Mouse (Mus musculus): Measurements from ENCODE around the gene Itsn2. TPM values are rescaled to one million over a fixed set of nuclear protein-coding genes. Genes with fewer than 3 reads are reported as not detected.
A peak's percentile ranks its signal among the peaks of the same experiment; 100 is the strongest.

The Itsn2 gene
- total and polyA plus RNA-seq, 3 experiments = 27.9 to 48.1 (median 44.4) TPM

- no peaks in the 10 kb centered on the region for H3K4me1 ChIP-seq (ENCODE audit: control insufficient read depth in 1 of 2, insufficient read depth in 2 of 2)
- no peak overlapping the region for H3K4me3 ChIP-seq (replicated peaks in 1 of 3; ENCODE audit: low read depth in 2 of 3, low read length in 2 of 3, poor library complexity in 1 of 3)
- in situ Hi-C loops (cut with MboI; ENCODE audit: low pct_ligation_motif_present, low pct_unique_long_range_greater_than_20kb, low sequenced_read_pairs) = no loop called here
- no peak for DNase-seq (ENCODE audit: extremely low read depth)
- dilution Hi-C loops (cut with MboI; ENCODE audit: extremely low pct_ligation_motif_present, extremely low pct_unique_long_range_greater_than_20kb, low sequenced_read_pairs) = no loop called here
- H3K4me2 ChIP-seq (ENCODE audit: insufficient read depth, low read depth, poor library complexity, severe bottlenecking) = no peak overlapping the region
- H3K27ac ChIP-seq (ENCODE audit: insufficient read depth, low read depth) = no peak overlapping the region
- H3K27me3 ChIP-seq (replicated peaks) = no peaks in the 10 kb centered on the region
- TF ChIP-seq TBP (conservative IDR thresholded peaks at IDR 0.05; ENCODE audit: low read depth, low read length) = no peak
- no peak for TF ChIP-seq MYC (IDR thresholded peaks at IDR 0.05; ENCODE audit: low read depth, low read length)
- TF ChIP-seq EP300 (IDR thresholded peaks at IDR 0.05; ENCODE audit: low read length) = no peak
- no peak for TF ChIP-seq ZNF384 (IDR thresholded peaks at IDR 0.05; ENCODE audit: low read depth, low read length)
- TF ChIP-seq PAX5 (IDR thresholded peaks at IDR 0.05; ENCODE audit: low read length) = no peak
- no peak for TF ChIP-seq E2F4 (IDR thresholded peaks at IDR 0.05; ENCODE audit: insufficient replicate concordance, low read depth, low read length)
- TF ChIP-seq POLR2AphosphoS2 (IDR thresholded peaks at IDR 0.05; ENCODE audit: low read depth, low read length) = no peak
- TF ChIP-seq CTCF (conservative IDR thresholded peaks at IDR 0.05 in 1 of 2, IDR thresholded peaks at IDR 0.05 in 1 of 2; ENCODE audit: low read depth in 2 of 2, low read length in 2 of 2) = no peak
- no peak for TF ChIP-seq USF1 (IDR thresholded peaks at IDR 0.05; ENCODE audit: low read depth, low read length)
- TF ChIP-seq JUN (IDR thresholded peaks at IDR 0.05; ENCODE audit: insufficient read depth, low read depth, low read length) = no peak
- TF ChIP-seq UBTF (IDR thresholded peaks at IDR 0.05; ENCODE audit: low read depth, low read length) = no peak
- no peak for TF ChIP-seq ZMIZ1 (IDR thresholded peaks at IDR 0.05; ENCODE audit: low read depth, low read length)
- TF ChIP-seq MAFK (IDR thresholded peaks at IDR 0.05; ENCODE audit: insufficient replicate concordance, low read length) = no peak
- TF ChIP-seq CHD1 (IDR thresholded peaks at IDR 0.05; ENCODE audit: low read depth, low read length) = no peak
- no peak for TF ChIP-seq MAZ (IDR thresholded peaks at IDR 0.05; ENCODE audit: low read depth, low read length)
- no peak for TF ChIP-seq ZC3H11A (IDR thresholded peaks at IDR 0.05; ENCODE audit: low read depth, low read length)
- TF ChIP-seq HCFC1 (IDR thresholded peaks at IDR 0.05; ENCODE audit: low read depth, low read length) = no peak
- H3K9me3 ChIP-seq (replicated peaks; ENCODE audit: low read length) = no peaks in the 10 kb centered on the region
- H3K36me3 ChIP-seq (replicated peaks in 1 of 2; ENCODE audit: control insufficient read depth in 1 of 2, insufficient read depth in 1 of 2, low read length in 1 of 2) = no peaks in the 10 kb centered on the region
- H3K9ac ChIP-seq (ENCODE audit: insufficient read depth, low read depth) = no peak overlapping the region
- H3K79me2 ChIP-seq (replicated peaks; ENCODE audit: control insufficient read depth, extremely low read depth, insufficient read depth, poor library complexity, severe bottlenecking) = no peaks in the 10 kb centered on the region
These were observed 148.4 kb downstream of the Itsn2 start for GRCm38 (mm10) chr12:4740823-4741222.

GRCm38 (mm10) chr12:4742183-4742582, 149.7 kb downstream of the Itsn2 start:
- in situ Hi-C loops (cut with MboI; ENCODE audit: low pct_ligation_motif_present, low pct_unique_long_range_greater_than_20kb, low sequenced_read_pairs) = no loop called here
- Histone ChIP-seq H3K4me2 (ENCODE audit: insufficient read depth, low read depth, poor library complexity, severe bottlenecking) (no peak overlapping the region), H3K36me3 (replicated peaks in 1 of 2; ENCODE audit: control insufficient read depth in 1 of 2, insufficient read depth in 1 of 2, low read length in 1 of 2) (no peaks in the 10 kb centered on the region), H3K4me3 (replicated peaks in 1 of 3; ENCODE audit: low read depth in 2 of 3, low read length in 2 of 3, poor library complexity in 1 of 3) (no peak overlapping the region), H3K27ac (ENCODE audit: insufficient read depth, low read depth) (no peak overlapping the region), H3K9me3 (replicated peaks; ENCODE audit: low read length) (no peaks in the 10 kb centered on the region), H3K27me3 (replicated peaks) (no peaks in the 10 kb centered on the region), H3K79me2 (replicated peaks; ENCODE audit: control insufficient read depth, extremely low read depth, insufficient read depth, poor library complexity, severe bottlenecking) (no peaks in the 10 kb centered on the region), H3K4me1 (ENCODE audit: control insufficient read depth in 1 of 2, insufficient read depth in 2 of 2) (no peaks in the 10 kb centered on the region), H3K9ac (ENCODE audit: insufficient read depth, low read depth) (no peak overlapping the region)
- dilution Hi-C loops (cut with MboI; ENCODE audit: extremely low pct_ligation_motif_present, extremely low pct_unique_long_range_greater_than_20kb, low sequenced_read_pairs) = no loop called here
- TF ChIP-seq ZNF384 (IDR thresholded peaks at IDR 0.05; ENCODE audit: low read depth, low read length) (no peak), USF2 (conservative IDR thresholded peaks at IDR 0.05; ENCODE audit: low read depth, low read length) (no peak), MYC (IDR thresholded peaks at IDR 0.05; ENCODE audit: low read depth, low read length) (no peak), CHD1 (IDR thresholded peaks at IDR 0.05; ENCODE audit: low read depth, low read length) (no peak), SMC3 (IDR thresholded peaks at IDR 0.05; ENCODE audit: low read depth, low read length) (peak; percentile 29; the same call in 1 of the 2 replicates), NELFE (IDR thresholded peaks at IDR 0.05; ENCODE audit: low read depth, low read length) (no peak), CTCF (conservative IDR thresholded peaks at IDR 0.05 in 1 of 2, IDR thresholded peaks at IDR 0.05 in 1 of 2; ENCODE audit: low read depth in 2 of 2, low read length in 2 of 2) (peak in 1 of 2 experiments; percentile 58; a peak in 2 of 4 replicates), POLR2AphosphoS2 (IDR thresholded peaks at IDR 0.05; ENCODE audit: low read depth, low read length) (no peak), KAT2A (IDR thresholded peaks at IDR 0.05; ENCODE audit: insufficient replicate concordance, low read length) (no peak), MAFK (IDR thresholded peaks at IDR 0.05; ENCODE audit: insufficient replicate concordance, low read length) (no peak), MXI1 (IDR thresholded peaks at IDR 0.05; ENCODE audit: low read depth, low read length) (no peak), RAD21 (IDR thresholded peaks at IDR 0.05; ENCODE audit: low read depth, low read length) (peak; percentile 50), NRF1 (IDR thresholded peaks at IDR 0.05; ENCODE audit: low read depth, low read length) (no peak), RCOR1 (conservative IDR thresholded peaks at IDR 0.05; ENCODE audit: low read depth, low read length) (no peak), IRF4 (IDR thresholded peaks at IDR 0.05; ENCODE audit: low read depth, low read length) (no peak), JUND (conservative IDR thresholded peaks at IDR 0.05; ENCODE audit: low read depth, low read length) (no peak), SIN3A (IDR thresholded peaks at IDR 0.05; ENCODE audit: low read length) (no peak), E2F4 (IDR thresholded peaks at IDR 0.05; ENCODE audit: insufficient replicate concordance, low read depth, low read length) (no peak), JUN (IDR thresholded peaks at IDR 0.05; ENCODE audit: insufficient read depth, low read depth, low read length) (no peak), ELF1 (IDR thresholded peaks at IDR 0.05; ENCODE audit: low read depth, low read length) (no peak), ZC3H11A (IDR thresholded peaks at IDR 0.05; ENCODE audit: low read depth, low read length) (no peak), EP300 (IDR thresholded peaks at IDR 0.05; ENCODE audit: low read length) (no peak), UBTF (IDR thresholded peaks at IDR 0.05; ENCODE audit: low read depth, low read length) (no peak)
- DNase-seq (ENCODE audit: extremely low read depth) = peak; percentile 15
